Mouse (Mus musculus): ENCODE results near the gene Ctc1.
A peak's percentile ranks its signal among the peaks of the same experiment; 100 is the strongest.
"Not testable (repeated sequence)": the region's sequence is repeated elsewhere in the genome, so short reads cannot be mapped to it uniquely, and the experiment has no call there.

Ctc1 gene

DNA sequence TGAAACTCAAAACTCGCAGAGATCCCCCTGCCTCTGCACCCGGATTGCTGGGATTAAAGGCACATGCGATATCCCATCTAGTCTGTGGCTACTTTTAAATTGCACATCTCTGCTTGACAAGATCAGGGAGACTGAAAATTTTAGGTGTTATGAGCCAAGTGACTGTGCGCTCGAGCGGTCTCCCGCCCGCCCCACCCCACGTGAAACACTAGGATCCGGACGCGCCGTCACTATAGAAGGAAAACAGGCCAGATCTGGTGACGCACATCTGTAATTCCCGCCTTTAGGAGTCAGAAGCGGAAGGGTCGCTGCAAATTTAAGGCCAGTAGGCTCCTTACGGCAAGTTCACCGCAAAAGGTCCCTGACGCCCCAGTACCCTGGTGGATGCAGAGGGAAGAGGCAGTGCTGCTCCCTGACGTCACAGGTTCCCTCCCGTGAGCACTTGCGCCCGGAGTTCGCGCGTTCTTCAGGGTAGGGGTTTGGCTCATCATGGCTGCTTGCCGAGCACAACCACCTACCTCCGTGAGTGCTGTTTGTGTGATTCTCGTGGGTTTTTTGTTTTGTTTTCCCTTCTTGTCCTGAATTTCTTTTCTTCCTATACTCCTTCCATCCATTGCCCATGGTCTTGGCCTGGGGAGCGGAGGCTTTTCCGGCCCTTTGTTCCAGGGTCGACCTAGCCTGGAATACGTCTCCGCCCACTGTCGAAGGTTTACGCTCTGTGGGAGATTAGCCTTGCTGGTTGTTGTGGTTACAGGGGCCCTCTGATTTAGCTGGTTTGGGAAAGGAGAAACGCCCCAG is at the start of gene Ctc1:
TSS of gene Ctc1 (plus strand) at position 268 of the 798 bp plus-strand sequence.
- DNase-seq, result peak; percentile 85

DNA sequence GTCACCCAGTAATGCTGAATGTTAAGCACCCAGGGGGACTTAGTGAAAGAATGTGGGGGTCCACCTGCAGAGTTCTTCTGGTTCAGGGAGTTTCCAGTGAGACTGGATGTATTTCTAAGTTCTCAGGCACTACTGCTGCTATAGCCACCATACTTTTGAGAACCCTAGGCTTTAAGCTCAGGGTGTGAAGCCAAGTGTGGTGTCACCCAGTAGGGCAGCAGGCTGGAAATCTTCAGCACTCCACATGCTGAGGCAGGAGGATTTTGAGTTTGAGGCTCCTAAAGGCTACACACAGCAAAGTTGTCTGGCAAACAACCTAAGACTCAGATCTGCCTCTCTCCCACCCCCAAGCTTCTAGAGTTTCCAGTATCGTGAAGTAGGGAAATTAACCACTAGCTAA is 49.2 kb upstream of the Ctc1 start:
- DNase-seq, result no peak

DNA sequence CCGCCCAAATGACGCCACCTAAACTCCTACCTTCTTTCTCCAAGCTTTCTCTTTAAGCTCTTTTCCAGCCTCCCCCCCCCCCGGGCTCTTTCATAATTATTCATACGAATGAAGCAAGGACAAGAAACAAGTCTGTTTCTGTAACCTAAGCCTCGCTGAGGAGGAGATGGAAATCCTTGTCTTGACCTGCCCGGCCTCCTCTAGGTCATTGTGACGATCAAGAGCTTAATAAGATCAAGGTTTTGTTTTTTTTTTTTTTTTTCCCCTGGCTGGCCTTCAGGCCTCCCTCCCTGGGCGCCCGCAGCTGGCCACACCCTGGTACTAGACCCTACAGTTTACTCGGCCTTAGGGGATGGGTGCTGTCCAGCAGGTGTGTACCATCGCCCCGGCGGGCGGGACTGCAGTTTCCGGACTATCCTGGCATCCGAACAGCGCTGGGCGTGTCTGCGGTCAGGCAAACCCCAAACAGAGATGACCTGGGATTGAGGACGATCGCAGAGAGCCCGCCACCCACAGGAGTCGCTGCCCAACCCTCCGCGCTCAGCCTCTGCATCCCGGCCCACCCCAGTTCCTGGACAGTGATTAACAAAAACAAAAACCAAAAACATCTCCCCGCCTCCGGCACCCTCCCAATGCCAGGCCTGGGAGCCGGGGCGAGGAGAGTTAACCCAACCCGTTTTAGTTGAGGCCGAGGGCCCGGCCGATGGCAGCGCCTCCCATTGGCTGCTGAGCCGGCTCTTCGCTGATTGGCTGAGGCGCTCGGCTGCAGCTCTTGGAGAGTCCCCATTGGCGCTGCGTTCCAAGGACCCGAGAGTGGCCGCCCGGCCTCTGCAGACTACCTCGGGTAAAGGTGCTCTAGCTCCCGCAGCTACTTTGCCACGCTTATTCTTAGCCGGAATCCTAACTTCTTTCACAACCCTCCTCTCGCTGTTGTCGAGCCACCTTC is 48.1 kb upstream of the Ctc1 start, which contains the start of gene Slc25a35:
TSS of gene Slc25a35 (plus strand) at position 795 of the 946 bp plus-strand sequence.
- DNase-seq, result peak; percentile 90

DNA sequence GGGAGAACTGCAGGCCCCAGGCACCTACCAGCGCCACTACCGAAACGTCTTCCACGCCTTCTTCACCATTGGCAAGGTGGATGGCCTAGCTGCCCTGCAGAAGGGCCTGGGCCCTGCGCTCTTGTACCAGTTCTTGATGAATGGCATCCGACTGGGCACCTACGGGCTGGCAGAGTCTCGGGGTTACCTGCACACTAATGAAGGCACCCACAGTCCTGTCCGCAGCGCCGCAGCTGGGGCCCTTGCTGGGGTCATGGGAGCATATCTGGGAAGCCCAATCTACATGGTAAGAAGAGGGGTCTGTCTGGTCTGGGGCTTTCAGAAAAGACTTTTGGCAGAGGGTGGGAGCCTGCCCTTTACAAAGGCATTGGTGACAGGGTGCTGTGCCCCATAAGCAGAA is 47.0 kb upstream of the Ctc1 start:
- DNase-seq, result no peak

DNA sequence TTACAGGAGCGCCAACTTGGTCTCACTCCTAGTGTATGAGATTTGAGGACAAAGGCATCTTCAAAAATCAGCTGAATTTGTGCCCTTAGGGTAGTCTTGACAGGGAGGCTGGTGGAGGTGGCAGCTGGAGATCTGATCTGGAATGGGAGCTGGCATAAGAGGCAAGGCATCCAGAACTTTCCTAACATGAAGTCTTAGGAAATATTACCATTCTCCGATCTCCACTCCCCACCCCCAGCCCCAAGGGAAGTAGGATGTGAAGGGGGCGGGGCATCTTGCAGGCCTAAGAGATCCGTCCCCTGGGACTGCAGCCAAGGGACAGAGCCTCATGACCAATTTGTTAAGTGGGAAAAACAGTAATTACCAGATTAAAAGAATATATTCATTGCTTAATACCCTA is 45.5 kb upstream of the Ctc1 start:
- DNase-seq, result no peak

DNA sequence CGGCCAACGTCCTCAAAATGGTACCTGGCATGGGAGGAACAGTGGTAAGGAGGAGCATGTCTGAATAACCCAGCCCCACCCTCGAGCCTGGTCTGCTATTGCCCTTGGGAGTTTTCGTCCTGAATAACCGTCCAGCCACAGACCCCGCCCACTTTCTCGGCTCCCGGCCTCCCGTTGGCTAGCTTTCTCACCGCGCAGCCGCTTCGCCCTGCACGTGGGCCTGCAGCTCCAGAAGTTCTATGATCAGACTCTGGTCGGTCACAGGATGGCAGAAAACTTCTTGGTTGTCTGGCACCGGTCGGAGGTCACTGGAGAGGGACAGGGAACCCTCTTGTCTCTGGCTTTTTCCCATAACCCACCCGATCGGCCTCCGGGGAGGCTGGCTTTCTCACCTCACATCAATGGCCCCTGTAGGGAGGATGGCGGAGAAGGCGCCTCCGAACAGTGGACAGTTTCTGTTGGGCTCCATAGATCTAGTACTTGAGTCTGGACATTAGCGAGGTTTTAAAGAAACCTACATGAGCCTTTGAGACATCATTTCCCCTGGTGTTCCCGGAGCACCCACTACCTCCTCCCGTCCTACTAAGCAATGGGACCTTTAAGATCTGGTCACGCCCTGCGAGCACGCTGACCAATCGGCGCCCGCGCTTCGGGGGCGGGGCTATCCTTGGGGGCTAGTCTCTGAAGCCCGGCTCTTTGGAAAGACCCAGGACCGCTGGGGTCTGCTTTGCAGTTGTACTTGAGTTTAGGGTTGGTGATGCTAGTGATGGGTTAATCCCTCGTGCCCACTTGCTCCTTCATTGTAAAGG is 42.3 kb upstream of the Ctc1 start:
- DNase-seq, result peak; percentile 80

DNA sequence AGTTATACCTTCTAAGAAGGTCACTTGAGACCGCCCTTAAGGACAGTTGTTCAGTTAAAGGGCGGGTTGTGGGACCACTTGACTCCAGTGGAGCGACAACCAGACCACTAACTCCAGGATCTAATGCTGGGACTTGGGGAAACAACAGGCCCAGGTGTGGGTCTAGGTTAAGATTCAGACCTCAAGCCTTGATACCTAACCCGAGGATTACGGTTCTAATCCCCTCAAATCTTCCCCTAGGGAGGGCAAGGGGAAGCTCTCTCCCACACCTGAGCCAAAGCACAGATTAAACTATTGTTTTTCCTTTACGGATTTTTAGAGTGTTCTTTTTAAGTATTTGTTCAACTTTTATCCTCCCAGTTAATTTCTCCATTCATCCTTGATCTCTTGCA is 41.7 kb upstream of the Ctc1 start:
- no peak for DNase-seq

DNA sequence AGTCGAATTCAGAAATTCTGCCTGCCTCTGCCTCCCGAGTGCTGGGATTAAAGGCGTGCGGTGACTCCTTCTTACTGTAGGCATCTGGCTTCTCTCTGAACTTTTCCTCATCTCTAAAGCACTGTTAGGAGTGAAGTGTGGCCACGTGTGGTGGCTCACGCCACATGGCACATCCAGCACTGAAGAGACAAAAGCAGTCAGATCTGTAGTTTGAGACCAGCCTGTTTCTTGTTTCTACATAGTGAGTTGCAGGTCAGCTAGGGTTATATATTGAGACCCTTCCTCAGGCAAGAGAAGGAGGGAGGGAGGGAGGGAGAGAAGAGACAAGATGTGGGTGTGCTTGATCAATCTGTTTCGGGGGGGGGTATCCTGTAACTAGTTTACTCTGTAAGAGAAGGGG is 40.6 kb upstream of the Ctc1 start, which contains the start of gene Rangrf:
TSS of gene Rangrf (minus strand) at position 101 of the 400 bp plus-strand sequence.
- DNase-seq, result no peak

DNA sequence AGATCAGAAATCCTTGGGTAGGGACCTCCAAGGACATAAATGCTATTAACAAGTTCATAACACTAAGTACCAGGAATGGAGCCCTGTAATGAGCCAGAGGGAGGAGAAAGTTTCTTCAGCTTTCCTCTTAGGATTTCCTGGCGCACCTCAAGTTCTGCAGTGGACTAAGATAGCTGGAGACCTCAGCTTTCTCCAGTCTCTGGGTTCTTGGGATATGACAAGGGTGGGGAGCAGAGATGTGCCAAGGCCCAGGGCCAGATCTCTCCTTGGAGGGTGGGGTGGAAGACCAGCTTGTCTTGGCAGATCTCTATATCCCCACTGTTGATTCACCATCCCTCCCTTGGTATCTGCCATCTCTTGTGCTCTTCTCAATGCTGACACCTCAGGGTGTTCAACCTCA is 40.1 kb upstream of the Ctc1 start:
- DNase-seq, result no peak

DNA sequence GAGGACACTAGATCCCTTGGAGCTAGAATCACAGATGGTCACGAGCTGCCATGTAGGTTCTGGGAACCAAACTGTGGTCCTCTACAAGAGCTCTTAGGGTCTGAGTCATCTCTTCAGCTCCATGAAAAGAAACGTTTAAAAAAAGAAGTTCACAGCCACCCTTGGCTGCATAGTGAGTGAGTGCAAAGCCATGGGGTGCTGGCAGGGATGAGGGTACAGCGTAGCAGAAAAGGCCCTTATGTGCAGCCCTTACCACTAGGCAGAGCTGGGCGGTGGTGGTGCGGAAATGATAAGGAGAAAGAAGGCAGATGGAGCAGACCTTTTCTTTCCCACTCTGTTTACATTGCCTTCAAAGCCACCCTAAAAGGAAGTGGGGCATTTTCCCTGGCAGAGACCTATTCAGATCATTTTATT is 36.4 kb upstream of the Ctc1 start:
- no peak for DNase-seq

DNA sequence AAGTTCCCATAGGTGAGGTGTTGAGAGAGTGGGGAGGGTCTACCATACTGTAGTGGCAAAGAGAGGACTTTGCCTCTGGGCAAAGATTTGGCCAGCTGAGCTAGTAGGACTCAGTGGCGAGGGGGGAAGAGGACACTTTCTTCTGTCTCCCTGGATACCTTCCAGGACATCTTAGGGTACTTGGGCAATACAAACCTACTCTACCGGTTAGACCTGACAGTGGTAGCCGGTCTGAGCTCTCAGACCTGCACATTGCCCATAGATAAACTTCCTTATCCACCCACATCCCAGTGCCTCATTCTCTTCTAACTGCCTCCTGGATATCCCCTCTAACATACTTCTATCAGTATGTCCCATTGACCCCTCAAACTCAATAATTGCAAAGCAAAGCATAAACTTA is 34.8 kb upstream of the Ctc1 start:
- DNase-seq, result no peak

DNA sequence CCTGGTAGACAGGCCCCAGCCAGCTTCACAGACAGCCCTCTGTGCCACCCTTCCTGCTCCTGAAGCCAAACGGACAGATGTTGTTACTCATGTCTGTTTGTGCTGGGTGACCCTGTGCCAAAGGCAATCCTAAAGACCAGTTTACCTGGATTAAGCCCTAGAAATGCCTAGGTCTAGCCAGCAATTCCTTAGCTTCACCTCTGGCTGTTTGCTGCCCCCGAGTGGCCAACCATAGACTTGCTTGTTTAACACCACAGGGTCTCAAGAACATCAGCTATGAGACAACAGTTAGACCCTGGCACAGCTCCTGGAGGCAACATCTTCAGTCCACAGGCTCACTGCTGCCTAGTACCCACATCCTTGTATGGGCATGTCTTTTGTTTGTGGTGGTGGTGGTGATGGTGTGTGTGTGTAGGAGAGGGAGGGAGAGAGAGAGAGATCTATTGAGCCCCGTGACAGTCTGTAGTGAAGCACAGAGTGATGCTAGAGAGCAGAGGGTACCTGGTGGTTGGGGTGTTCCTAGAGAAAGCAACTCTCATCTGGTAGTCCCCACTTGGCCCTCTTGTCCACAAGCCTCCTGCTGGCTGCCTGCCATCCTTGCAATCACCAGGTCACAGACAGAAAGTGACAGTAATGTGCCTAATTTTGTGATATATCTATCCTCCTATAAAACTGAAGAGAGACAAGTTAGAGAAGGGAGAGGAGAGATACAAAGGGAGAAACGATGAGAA is 32.9 kb upstream of the Ctc1 start:
- peak; percentile 78 for DNase-seq

DNA sequence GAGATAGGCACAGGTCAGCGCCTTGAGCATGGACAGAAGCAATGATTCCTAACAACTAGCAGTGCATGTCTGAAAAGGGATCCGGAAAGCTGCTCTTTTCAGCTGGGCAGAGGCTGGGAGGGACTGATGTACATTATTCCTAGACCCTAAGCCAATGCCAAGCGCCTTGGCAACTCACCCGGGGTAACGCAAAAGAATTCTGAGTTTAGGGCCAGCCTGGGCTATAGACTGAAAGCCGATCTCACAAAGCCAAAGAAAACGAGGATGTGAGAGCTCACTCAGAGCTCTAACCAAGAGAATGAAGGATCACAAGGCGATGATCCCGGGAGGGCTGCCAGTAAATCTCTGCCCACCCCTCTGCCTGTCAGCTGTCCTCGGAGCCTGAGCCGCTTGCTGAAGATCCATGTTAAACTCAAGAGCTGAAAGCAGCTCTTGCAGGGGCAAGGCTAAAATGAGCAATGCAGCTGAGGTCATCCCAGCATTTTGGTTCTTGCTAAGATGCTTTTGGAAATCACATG is 28.3 kb upstream of the Ctc1 start:
- no peak for DNase-seq

DNA sequence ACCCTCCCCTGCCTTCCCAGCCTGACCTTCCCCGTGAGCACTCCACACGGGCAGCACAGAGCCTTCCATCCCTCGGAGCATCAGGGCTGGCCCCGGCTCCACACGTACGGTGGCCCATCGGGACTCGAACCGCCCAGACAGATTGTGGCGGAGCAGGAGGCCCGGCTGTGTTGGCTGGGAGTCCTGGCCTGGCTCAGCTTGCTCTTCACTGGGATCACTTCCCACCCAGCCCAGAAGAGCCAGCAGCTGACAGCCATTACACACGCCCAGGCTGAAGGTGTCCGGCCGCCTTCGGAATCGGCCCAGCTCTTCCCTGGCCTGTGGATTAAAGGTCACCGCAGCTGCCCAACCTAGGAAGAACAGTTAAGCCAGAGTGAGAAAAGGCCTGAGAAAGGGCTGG is 27.4 kb upstream of the Ctc1 start:
- DNase-seq, result no peak

DNA sequence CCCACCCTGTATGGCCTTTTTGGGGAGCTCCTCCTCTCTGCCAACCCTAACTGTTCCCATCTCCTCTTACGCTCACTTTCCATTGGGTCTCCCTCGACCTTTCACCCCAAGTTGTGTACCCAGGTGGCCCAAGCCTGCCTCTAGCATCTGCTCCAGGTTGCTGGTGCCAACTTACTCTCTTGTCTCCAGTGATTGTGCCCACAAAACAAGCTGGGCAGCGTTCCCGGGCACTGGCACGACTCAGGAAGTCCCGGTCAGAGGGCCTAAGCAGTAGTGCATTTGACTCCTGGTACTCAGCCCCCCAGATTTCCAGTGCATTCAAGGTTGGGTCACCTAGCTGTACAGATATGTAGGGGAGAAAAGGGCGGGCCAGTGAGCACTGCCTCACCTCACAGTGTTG is 22.6 kb upstream of the Ctc1 start:
- DNase-seq, result no peak

DNA sequence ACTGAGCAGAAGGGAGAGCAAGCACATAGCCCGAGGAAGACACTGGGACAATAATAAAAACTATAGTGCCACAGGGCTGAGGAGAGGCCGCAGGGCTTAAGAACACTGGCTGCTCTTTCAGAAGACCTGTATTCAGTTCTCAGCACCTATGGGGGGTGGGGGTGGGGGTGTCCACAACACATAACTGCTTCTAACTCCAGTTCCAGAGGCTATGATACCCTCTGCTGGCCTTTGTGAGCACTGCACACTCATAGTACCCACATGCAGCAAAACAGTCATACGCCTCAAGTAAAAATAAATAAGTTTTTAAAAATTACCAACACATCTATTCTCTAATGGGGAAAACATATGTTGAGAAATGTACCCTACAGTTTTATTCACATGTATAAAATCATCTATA is 21.3 kb upstream of the Ctc1 start:
- no peak for DNase-seq

DNA sequence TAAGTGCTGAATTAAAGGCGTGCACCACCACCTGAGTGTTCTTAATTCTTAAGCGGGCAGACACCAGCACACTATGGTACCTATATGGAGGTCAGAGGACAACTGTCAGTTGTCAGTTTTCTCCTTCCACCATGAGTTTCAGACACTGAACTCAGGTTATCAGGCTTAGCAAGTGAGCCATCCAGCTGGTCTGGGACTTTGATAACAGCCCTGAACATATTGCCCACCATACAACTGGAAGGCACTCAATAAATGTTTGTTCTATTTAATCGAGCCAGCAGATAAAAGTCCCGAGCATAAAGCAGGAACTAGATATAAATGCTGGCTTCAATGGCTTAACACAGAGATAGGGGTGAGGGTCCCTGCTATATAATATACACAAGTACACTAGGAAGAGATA is 18.6 kb upstream of the Ctc1 start:
- no peak for DNase-seq

DNA sequence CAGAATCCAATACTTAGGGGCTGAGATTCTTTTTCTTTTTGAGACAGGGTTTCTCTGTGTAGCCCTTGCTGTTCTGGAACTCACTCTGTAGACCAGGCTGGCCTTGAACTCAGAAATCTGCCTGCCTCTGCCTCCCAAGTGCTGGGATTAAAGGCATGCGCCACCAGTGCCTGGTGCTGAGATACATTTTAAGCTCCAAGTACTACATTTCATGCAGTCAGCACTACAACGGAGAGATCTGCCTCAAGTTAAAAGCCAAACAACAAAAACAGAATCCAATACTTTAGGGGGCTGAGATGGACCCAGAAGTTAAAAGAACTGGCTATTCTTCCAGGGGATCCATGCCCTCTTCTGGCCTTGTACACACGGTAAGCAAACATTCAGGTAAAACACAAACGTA is 12.9 kb upstream of the Ctc1 start:
- not testable (repeated sequence) for DNase-seq

DNA sequence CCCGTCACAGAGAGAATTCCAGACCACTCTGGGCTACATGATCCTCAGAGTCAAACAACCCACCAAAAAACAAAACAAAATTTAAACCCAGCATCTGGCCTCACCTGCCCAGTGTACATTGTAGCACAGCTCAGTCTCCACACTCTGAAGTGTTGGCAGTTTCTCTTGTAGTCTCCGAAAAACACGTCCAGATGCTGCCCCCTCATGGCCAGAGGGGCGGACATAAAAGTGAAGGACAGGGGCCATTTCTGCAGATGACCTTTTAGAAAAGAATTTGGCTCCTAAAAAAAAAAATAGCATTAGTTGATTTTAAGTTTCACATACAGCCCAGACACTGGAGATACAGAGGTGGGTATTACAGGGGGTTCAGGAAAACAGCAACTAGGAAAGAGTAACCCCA is 12.1 kb upstream of the Ctc1 start:
- no peak for DNase-seq

DNA sequence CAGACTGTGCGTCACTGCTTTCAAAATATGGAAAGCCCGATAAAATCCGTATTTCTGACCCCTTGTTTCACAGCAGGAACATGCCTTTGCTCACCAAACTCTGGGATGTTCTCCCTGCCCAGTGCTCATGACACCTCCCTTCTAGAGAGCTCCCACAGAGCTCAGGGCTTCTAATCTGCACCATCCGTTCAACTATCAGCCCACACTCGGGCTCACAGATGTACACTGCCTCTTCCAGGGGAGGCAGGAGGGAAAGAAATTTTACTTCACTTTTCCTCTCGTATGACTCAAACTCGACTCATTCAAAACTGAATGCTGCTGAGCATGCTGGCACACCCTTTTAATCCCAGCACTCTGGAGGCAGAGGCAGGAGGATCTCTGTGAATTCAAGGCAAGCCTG is 10.5 kb upstream of the Ctc1 start:
- no peak for DNase-seq

DNA sequence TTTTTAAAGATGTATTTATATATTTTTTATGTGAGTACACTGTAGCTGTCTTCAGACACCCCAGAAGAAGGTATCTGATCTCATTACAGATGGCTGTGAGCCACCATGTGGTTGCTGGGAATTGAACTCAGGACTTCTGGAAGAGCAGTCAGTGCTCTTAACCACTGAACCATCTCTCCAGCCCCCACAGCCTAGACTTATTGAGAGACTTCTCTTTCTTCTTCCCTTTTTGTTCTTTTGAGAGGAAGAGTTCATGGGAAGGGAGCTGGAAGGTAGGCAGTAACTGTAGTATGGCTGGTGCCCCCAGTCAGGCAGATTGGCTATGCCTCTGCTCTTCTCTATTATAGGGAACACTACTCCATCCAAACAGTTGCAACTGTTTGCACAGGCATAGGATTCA is 9.1 kb upstream of the Ctc1 start:
- DNase-seq, result not testable (repeated sequence)

All from right cerebral cortex, postnatal 14 days (tissue).